Mouse (Mus musculus) retina, embryonic 14.5 days (tissue): Measurements from ENCODE around the gene Fkbp10.

ENCODE experiments used
- DNase-seq: peaks from one replicate; pipeline ENCODE4 v3.0.0-alpha.2; 2015; ENCODE audit warnings: low spot score

Fkbp10 gene

DNA sequence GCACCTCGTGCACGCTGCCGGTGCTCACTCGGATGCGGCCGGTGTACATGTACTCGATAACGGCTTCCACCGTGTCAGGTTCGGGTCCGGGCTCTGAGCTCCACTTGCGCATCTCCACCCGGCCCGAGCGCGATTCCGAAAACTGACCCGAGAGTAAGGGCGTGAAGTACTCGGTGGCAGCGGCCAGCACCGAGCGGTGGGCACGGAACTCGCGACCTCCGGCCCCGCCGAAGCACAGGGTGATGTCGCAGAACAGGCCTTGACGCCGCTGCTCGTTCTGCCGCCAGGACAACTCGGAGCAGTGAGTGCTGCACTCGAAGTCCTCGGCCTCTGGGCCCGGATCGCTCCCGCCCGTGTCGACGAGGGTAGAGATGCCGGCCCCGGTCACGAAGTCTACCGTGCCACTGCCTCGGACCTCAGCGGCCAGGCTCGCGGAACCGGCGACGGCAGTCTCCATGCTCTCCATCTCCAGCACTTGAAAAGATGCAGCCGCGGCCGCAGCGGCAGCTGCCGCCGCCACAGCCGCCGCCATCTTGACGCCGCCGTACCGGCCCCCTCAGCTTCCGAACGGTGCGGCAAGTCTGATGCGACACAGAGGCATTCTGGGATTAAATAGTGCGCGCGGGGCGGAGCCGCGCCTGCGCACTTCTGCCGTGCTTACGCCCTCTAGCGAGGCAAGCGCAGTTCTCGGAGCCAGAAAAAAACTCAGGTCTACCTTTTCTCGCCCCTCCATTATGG, 56.9 kb downstream of the Fkbp10 start, which contains the start of gene Klhl11:
Gene Klhl11, minus strand, starts transcription at position 545 of the 738 bp plus-strand sequence.
- DNase-seq = peak; percentile 97

DNA sequence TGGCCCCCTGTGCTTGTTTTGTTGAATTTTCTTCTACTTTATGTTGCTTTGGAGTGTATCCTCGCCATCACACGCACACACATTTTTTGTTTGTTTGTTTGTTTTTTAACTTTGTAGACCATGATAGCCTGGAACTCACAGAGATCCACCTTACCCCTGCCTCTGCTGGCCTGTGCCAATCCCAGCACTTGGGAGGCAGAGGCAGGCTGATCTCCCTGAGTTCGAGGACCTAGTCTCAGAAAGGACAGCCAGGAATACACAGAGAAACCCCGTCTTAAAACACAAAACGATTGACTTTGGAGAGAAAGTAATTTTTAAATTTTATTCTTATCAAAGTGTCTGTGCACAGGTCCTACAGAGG, 57.4 kb downstream of the Fkbp10 start:
- no peak for DNase-seq
